Mouse (Mus musculus) stomach, embryonic 14.5 days (tissue): Measurements from ENCODE around the gene Dnase1l1. TPM values are rescaled to one million over a fixed set of nuclear protein-coding genes. Genes with fewer than 3 reads are reported as not detected.

Source experiments
- ATAC-seq: fragments of 200-750 bp; cut with Nextera tagmentation; 2 replicates; pipeline ENCODE4 v1.8.0; 2017; ENCODE audit warnings: low read depth, moderate TSS enrichment; ENCODE audit not compliant: insufficient number of reproducible peaks, insufficient read depth, low FRiP score
- H3K27ac ChIP-seq: fragments of 300-500 bp; sonication (generic); 2 replicates; pipeline ENCODE4 v1.5.1; 2014; ENCODE audit warnings: mild to moderate bottlenecking, low read length, moderate library complexity, mixed read lengths
- H3K27me3 ChIP-seq: fragments of 300-500 bp; sonication (generic); 2 replicates; pipeline ENCODE4 v1.6.1; 2014; ENCODE audit warnings: low read length, control low read depth, mixed read lengths; ENCODE audit not compliant: control insufficient read depth, insufficient read depth
- H3K36me3 ChIP-seq: fragments of 300-500 bp; sonication (generic); 2 replicates; pipeline ENCODE4 v1.6.1; 2014; ENCODE audit warnings: mild to moderate bottlenecking, control low read depth, low read length, moderate library complexity, mixed read lengths; ENCODE audit not compliant: control insufficient read depth, insufficient read depth
- H3K4me1 ChIP-seq: fragments of 300-500 bp; sonication (generic); 2 replicates; pipeline ENCODE4 v1.6.1; 2014; ENCODE audit warnings: low read length, control low read depth, mixed read lengths; ENCODE audit not compliant: control insufficient read depth, insufficient read depth
- H3K4me2 ChIP-seq: fragments of 300-500 bp; sonication (generic); replicated peaks from 2 replicates; pipeline ENCODE4 v1.6.1; 2014; ENCODE audit warnings: low read depth, low read length, control low read depth
- H3K4me3 ChIP-seq: fragments of 300-500 bp; sonication (generic); 2 replicates; pipeline ENCODE4 v1.5.1; 2014; ENCODE audit warnings: low read depth, low read length, control low read depth
- H3K9ac ChIP-seq: fragments of 300-500 bp; sonication (generic); replicated peaks from 2 replicates; pipeline ENCODE4 v1.6.1; 2014; ENCODE audit warnings: low read depth, mild to moderate bottlenecking, control low read depth, low read length, moderate library complexity, mixed read lengths
- H3K9me3 ChIP-seq: fragments of 300-500 bp; sonication (generic); 2 replicates; pipeline ENCODE4 v1.6.1; 2016; ENCODE audit warnings: low read depth, low read length, control low read depth; ENCODE audit not compliant: control insufficient read depth
- WGBS: fragments of 180-500 bp; shearing (Covaris S2); extraction: QIAGEN DNeasy Blood & Tissue Kit; methylation state at CpG from one replicate; pipeline ENCODE4 v1.1.7; 2014; 5-methylcytosine and 5-hydroxymethylcytosine counted together
- polyA plus RNA-seq: library from polyadenylated mRNA; unstranded; fragments of >200 nt; fragmentation: Nextera tagmentation; extraction: Ambion mirVana; gene quantifications from 2 replicates; pipeline ENCODE4 v1.2.1, GENCODE M21; 2014

Gene Dnase1l1
- polyA plus RNA-seq, 1 experiment from 2014 or later = 18.7 TPM

- 22% methylated on average over 38 of the region's 38 CpGs for WGBS
- Histone ChIP-seq H3K4me3 (peak within 1 kb of the TSS; percentile 31), H3K36me3 (no peaks in the 10 kb centered on the region), H3K4me1 (no peaks in the 10 kb centered on the region), H3K9ac (peak within 1 kb of the TSS; percentile 29), H3K4me2 (peak within 1 kb of the TSS; percentile 43), H3K9me3 (no peaks in the 10 kb centered on the region), H3K27me3 (no peaks in the 10 kb centered on the region), H3K27ac (peak within 1 kb of the TSS; percentile 84)
- ATAC-seq = no peak
Observed at GRCm38 (mm10) chrX:74249615-74250014, 32.5 kb downstream of the Dnase1l1 start, which contains the start of gene Flna. Flna (minus strand) TSS chrX:74249820.

DNA sequence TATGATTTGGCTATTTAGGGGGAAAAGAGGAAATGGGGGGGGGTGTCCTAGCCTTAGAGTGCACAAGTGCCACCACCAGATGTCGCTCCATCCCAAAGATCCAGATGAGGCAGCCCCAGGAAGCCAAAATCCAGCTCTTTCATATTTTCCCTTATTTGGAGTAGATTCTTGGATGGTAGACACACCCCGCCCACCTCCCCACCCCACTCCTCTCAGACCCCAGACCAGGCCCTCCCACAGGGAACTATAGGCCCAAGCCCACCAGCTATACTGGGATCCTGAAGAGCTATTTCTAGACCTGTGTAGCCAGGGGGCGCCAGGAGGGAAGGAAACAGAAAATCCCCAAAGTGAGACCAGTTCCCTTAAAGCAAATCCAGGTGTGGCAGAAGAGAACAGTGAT lies 33.5 kb downstream of the Dnase1l1 start:
- Histone ChIP-seq H3K4me1 (no peaks in the 10 kb centered on the region), H3K9me3 (no peaks in the 10 kb centered on the region), H3K4me2 (peak overlapping the region; percentile 43), H3K36me3 (no peaks in the 10 kb centered on the region; the same call in 1 of the 2 replicates), H3K9ac (0 out of 2 replicates have a peak overlapping the region, but pooled peaks have one; percentile 29), H3K27me3 (no peaks in the 10 kb centered on the region), H3K4me3 (peak overlapping the region; percentile 31), H3K27ac (peak overlapping the region; percentile 84)
- WGBS = 16% methylated on average over 3 of the region's 3 CpGs
- ATAC-seq = peak; percentile 23; the same call in 1 of the 2 replicates

GRCm38 (mm10) chrX:74246693-74247092 lies 35.4 kb downstream of the Dnase1l1 start:
- peak overlapping the region; percentile 41 for H3K4me2 ChIP-seq
- H3K4me1 ChIP-seq = no peaks in the 10 kb centered on the region
- H3K36me3 ChIP-seq = peaks cover 18% of the 10 kb centered on the region
- ATAC-seq = peak; percentile 7; the same call in 1 of the 2 replicates
- 21% methylated on average over 15 of the region's 15 CpGs for WGBS
- 0 out of 2 replicates have a peak overlapping the region, but pooled peaks have one; percentile 36 for H3K9ac ChIP-seq
- peak overlapping the region; percentile 90 for H3K27ac ChIP-seq
- peak overlapping the region; percentile 52 for H3K4me3 ChIP-seq
- H3K9me3 ChIP-seq = no peaks in the 10 kb centered on the region
- H3K27me3 ChIP-seq = no peaks in the 10 kb centered on the region

DNA sequence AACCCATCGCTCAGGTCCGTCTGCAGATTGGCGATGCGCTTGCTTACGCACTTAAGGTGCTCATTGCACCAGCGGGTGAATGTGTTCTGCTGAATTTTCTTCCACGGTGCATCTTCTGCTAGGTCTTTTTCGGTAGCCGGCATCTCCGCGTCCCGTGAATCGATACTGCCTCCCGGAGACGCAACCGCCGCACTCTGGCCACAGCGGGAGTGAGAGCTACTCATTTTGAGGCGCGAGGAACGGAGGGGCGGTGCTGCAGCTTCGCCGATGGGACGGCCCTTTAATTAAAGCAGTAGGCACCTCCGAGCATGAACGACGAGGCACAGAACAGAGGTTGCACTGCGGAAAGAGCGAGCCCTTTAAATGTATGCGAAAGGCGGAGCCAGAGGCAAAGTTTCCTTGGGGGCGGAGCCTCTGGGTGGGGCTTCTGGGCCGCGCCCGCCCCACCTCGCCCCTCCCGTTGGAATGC lies 35.9 kb downstream of the Dnase1l1 start:
- H3K9ac ChIP-seq = peak overlapping the region; percentile 65
- H3K27ac ChIP-seq = peak overlapping the region; percentile 90
- H3K36me3 ChIP-seq = peaks cover 23% of the 10 kb centered on the region
- 21% methylated on average over 38 of the region's 38 CpGs for WGBS
- H3K4me1 ChIP-seq = no peaks in the 10 kb centered on the region
- ATAC-seq = peak; percentile 88
- no peaks in the 10 kb centered on the region for H3K9me3 ChIP-seq
- H3K4me2 ChIP-seq = peak overlapping the region; percentile 60; the same call in 1 of the 2 replicates
- no peaks in the 10 kb centered on the region for H3K27me3 ChIP-seq
- H3K4me3 ChIP-seq = peak overlapping the region; percentile 52

- H3K27me3 ChIP-seq = no peaks in the 10 kb centered on the region
- ATAC-seq = 0 out of 2 replicates have a peak, but pooled peaks have one; percentile 47
- peak overlapping the region; percentile 65 for H3K9ac ChIP-seq
- peak overlapping the region; percentile 90 for H3K27ac ChIP-seq
- H3K4me2 ChIP-seq = peak overlapping the region; percentile 60
- H3K36me3 ChIP-seq = peaks cover 28% of the 10 kb centered on the region
- WGBS = 23% methylated on average over 21 of the region's 21 CpGs
- peak overlapping the region; percentile 52 for H3K4me3 ChIP-seq
- no peaks in the 10 kb centered on the region for H3K4me1 ChIP-seq
- H3K9me3 ChIP-seq = no peaks in the 10 kb centered on the region
Observed at GRCm38 (mm10) chrX:74245687-74246086, 36.5 kb downstream of the Dnase1l1 start.

DNA sequence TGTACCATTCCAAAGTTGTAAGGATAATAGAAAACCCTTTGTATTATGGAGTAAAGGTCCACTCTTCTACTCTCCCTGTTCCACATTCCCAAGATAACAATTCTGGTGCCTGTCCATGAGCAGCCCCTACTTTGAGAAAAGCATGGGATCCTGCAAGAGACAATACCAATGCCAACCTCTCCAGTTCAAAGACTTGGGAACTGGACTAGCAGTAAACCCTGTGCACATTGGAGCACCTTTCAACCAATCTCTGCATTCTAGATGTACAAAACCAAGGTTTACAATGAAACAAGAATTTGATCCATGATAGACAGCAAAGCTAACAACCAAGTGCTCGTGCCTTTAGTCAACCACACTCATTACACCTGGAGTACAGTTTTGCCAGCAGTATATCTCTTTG lies 37.0 kb downstream of the Dnase1l1 start:
- Histone ChIP-seq H3K27me3 (no peaks in the 10 kb centered on the region), H3K36me3 (peaks cover 32% of the 10 kb centered on the region), H3K4me3 (peak overlapping the region; percentile 52), H3K27ac (peak overlapping the region; percentile 90), H3K9me3 (no peaks in the 10 kb centered on the region), H3K4me1 (no peaks in the 10 kb centered on the region), H3K9ac (peak overlapping the region; percentile 65), H3K4me2 (peak overlapping the region; percentile 60)
- WGBS = 17% methylated on average over 1 of the region's 1 CpGs
- no peak for ATAC-seq

- Histone ChIP-seq H3K4me3 (peak overlapping the region; percentile 52), H3K4me2 (peak overlapping the region; percentile 60), H3K27me3 (no peaks in the 10 kb centered on the region), H3K36me3 (peaks cover 37% of the 10 kb centered on the region), H3K4me1 (no peaks in the 10 kb centered on the region), H3K9ac (peak overlapping the region; percentile 65), H3K27ac (peak overlapping the region; percentile 90; the same call in 1 of the 2 replicates), H3K9me3 (no peaks in the 10 kb centered on the region)
- ATAC-seq = peak; percentile 70
- WGBS = 31% methylated on average over 3 of the region's 3 CpGs
Observed at GRCm38 (mm10) chrX:74244614-74245083, 37.5 kb downstream of the Dnase1l1 start.

DNA sequence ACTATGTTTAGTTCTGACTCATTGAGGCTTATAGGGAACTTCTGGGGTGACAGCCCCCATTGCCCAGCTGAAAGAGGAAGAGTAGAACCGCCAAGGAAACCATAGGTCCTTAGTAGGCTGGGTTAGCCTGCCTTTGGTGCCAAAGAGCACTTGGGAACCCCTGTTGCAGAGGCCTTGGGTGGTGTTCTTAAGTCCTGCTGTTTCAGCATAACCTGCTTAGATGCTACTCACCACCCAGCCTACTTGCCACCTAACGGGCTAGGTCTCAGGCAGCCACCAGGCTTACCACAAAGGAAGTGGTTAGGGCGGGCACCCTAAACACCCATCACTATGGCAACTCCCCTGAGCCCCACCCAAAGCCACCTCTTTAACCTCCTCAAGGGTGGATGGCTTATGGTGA lies 38.3 kb downstream of the Dnase1l1 start:
- peaks cover 43% of the 10 kb centered on the region for H3K36me3 ChIP-seq
- no peaks in the 10 kb centered on the region for H3K27me3 ChIP-seq
- peak overlapping the region; percentile 4; the same call in 1 of the 2 replicates for H3K9ac ChIP-seq
- peak overlapping the region; percentile 52 for H3K4me3 ChIP-seq
- H3K9me3 ChIP-seq = no peaks in the 10 kb centered on the region
- no peaks in the 10 kb centered on the region for H3K4me1 ChIP-seq
- H3K27ac ChIP-seq = 0 out of 2 replicates have a peak overlapping the region, but pooled peaks have one; percentile 64
- no peak for ATAC-seq
- H3K4me2 ChIP-seq = peak overlapping the region; percentile 60
- WGBS = 49% methylated on average over 3 of the region's 3 CpGs
